Mouse (Mus musculus) CH12.LX (cell line): ENCODE measurements around the gene Abat.

Experiments used
- CTCF ChIP-seq, 2 experiments: IDR thresholded peaks in 1 of 2; conservative IDR thresholded peaks in 1 of 2; 2 replicates each; pipeline ENCODE4 v1.5.1; 2011 to 2012; ENCODE audit warnings: low read depth in 2 of 2, low read length in 2 of 2, improper control_type of control experiment in 1 of 2, inconsistent platforms in 1 of 2, mild to moderate bottlenecking in 1 of 2, moderate library complexity in 1 of 2
- ETS1 ChIP-seq: conservative IDR thresholded peaks from 2 replicates; pipeline ENCODE4 v1.6.1; 2012; ENCODE audit warnings: low read depth, mild to moderate bottlenecking, inconsistent platforms, low read length, improper control_type of control experiment, moderate library complexity
- GABPA ChIP-seq: IDR thresholded peaks from 2 replicates; pipeline ENCODE4 v1.6.1; 2012; ENCODE audit warnings: low read depth, low read length, improper control_type of control experiment, inconsistent platforms; ENCODE audit not compliant: insufficient replicate concordance
- MAX ChIP-seq: IDR thresholded peaks from 2 replicates; pipeline ENCODE4 v1.6.1; 2011; ENCODE audit warnings: low read length, improper control_type of control experiment
- POLR2A ChIP-seq: IDR thresholded peaks from 2 replicates; pipeline ENCODE4 v1.6.1; 2011; ENCODE audit warnings: low read depth, mild to moderate bottlenecking, improper control_type of control experiment, low read length
- POLR2AphosphoS2 ChIP-seq: IDR thresholded peaks from 2 replicates; pipeline ENCODE4 v1.6.1; 2011; ENCODE audit warnings: low read depth, low read length, improper control_type of control experiment
- TCF12 ChIP-seq: IDR thresholded peaks from 2 replicates; pipeline ENCODE4 v1.6.1; 2014; ENCODE audit warnings: low read depth, mild to moderate bottlenecking, inconsistent platforms, low read length, improper control_type of control experiment
- ZC3H11A ChIP-seq: IDR thresholded peaks from 2 replicates; pipeline ENCODE4 v1.6.1; 2012; ENCODE audit warnings: low read depth, mild to moderate bottlenecking, inconsistent platforms, low read length, improper control_type of control experiment

GRCm38 (mm10) chr16:8570336-8570735, 57.1 kb downstream of the Abat start:
- TF ChIP-seq POLR2A (no peak), ETS1 (no peak), ZC3H11A (no peak), CTCF (conservative IDR thresholded peaks at IDR 0.05 in 1 of 2, IDR thresholded peaks at IDR 0.05 in 1 of 2; ENCODE audit: low read depth in 2 of 2, low read length in 2 of 2) (no peak), GABPA (no peak), TCF12 (no peak), POLR2AphosphoS2 (no peak), MAX (no peak)
